Mouse (Mus musculus): Measurements from ENCODE around the gene Plxna4. TPM values are rescaled to one million over a fixed set of nuclear protein-coding genes. Genes with fewer than 3 reads are reported as not detected.
A peak's percentile ranks its signal among the peaks of the same experiment; 100 is the strongest.

Plxna4 gene
- total RNA-seq, 2 experiments from 2014 or later, result 56.3 to 61.4 TPM

DNA sequence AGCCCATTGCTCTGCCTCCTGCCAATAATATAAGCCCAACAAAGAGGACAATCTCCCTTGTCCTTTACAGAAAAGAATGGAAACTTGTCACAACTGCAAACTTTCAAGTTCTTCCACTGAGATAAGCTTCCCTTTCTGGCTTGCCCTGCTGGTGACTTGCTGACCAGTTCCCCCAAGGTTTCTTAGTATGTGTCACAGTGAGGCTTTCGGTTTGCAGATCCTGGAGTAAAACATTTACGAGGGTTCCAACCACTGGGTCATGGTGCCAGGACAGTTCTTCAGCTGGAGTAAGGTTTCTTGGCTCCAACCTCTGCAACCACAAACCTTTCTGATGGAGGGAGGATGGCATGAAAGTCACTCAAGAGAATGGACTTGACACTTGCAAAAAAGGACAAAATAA, 108.2 kb downstream of the Plxna4 start:
- no peak for DNase-seq (ENCODE audit: low spot score in 2 of 2)

DNA sequence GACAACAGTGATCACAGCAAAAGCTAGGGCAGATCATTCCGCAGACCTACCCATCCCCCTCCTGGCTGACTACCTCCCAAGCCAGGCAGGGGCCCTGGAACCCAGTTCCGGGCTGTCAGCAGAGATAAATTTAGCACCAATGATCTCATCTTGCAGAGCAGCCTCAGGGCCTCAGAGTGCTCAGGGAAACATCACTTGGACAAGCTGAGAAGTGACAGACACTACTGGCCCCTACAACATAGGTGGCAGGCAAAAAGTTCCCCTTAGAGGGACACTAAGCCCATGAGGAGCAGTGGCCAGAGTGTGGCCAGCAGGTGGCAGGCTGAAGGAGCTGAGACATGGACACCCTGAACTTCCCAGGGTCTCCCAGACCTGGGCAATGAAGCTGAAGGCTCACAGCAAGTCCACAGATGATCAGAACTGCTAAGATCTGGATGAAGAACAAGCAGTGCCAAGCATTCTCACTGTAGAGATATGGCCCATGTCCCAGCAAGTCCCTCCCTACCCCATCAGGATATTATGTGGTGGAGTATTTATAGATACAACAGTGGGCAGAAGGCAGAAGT, 108.7 kb downstream of the Plxna4 start:
- DNase-seq (ENCODE audit: low spot score in 2 of 2), result peak; percentile 36 to 56

DNA sequence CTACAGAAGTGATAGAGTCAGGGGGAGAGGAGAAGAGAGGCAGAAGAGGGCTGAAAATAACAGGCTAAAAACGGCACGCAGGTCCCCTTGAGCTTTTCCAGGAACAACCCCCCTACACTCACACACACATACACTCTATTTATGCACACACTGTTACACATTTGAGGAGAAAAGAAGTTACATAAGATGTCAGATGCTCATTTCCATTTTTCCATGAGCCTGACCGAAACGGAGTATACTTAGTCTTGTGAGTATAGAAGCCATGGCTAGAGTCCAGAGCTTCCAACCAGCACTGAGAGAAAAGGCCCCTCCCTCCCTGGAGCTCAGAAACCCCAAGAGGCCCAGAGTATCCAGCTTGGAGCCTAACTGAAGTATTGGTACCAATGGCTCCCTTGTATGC, 112.0 kb downstream of the Plxna4 start:
- DNase-seq (ENCODE audit: low spot score in 2 of 2), result peak; percentile 57 to 58

DNA sequence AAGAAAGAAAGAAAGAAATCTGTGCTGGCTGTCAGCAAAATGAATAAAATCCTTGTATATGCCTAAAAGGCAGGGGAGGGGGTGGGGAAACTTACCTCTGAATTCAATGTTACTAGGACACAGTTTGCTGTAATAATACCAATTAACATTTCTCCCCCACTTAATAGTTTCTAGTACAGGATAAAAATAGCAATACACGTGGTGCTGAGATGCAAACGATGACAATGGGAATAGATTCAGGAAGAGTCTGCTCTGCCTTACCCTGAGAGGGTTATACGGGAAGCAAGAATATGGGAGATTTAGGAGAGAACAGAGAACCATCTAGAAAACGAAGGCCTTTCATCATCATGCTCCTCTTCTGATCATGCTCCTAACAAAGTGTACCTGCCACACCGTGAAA, 115.9 kb downstream of the Plxna4 start:
- no peak for DNase-seq (ENCODE audit: low spot score in 2 of 2)

- DNase-seq (ENCODE audit: low spot score in 2 of 2), result peak; percentile 52 to 66
Observed at GRCm38 (mm10) chr6:32471639-32472038, 116.4 kb downstream of the Plxna4 start.

DNA sequence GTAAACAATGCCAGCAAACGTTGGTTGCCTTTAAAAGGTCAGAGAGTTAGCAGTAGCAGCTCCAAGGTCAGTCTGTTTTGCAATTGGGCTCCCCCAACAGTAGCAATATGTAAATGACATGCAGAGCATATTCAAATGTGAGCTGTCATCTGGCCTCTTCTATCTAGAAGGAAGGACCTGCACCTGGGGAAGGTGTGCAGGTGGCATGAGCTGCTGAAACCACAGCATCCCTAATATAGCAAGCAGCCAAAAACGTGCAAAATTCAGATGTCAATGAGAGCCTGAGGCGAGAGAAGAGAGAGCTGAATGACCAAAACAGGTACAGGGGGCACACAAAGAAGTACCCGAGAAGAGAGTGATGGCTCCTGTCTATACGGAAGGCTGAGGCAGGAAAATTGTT, 118.8 kb downstream of the Plxna4 start:
- DNase-seq (ENCODE audit: low spot score in 2 of 2), result no peak

GRCm38 (mm10) chr6:32465129-32465528, 122.9 kb downstream of the Plxna4 start:
- DNase-seq (ENCODE audit: low spot score in 2 of 2), result no peak

GRCm38 (mm10) chr6:32464637-32465036, 123.4 kb downstream of the Plxna4 start:
- DNase-seq (ENCODE audit: low spot score in 2 of 2), result no peak

DNA sequence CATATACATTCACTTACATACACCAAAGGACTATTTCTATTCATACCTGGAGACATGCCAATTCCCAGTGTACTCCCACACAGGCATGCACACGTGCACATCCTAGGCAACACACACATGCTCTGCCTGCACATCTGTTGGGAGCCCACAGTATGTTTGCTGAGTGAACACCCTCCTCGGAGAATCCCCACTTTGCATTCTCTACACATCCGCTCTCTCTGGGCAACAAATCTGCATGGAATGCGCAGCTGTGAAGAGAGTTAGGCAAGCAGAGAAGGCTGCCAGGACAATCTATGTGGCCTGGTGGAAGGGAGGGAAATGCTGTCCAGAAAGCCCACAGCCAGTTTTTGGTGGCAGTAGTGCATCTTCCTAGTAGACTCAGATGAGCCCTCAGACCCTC, 123.9 kb downstream of the Plxna4 start:
- no peak for DNase-seq (ENCODE audit: low spot score in 2 of 2)

DNA sequence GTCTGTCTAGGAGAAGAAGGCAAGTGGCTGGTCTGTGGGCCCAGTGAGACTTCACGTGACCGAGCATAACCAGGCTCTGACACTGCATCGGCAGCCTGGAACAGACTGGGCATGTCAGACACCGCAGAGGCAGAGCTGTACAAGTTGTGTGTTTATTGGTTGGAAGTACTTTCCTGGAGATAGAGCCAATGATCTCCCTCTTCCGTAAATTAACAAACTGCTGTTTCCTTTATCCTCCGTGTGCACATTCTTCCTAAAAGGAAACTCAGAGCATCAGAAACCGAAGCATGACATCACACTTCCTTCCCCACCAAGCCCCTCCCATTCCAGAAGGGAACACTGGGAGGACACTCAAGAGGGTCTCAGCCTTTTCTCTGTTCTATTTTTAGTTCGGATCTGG, 127.6 kb downstream of the Plxna4 start:
- no peak for DNase-seq (ENCODE audit: low spot score in 2 of 2)

- DNase-seq (ENCODE audit: low spot score in 2 of 2), result no peak
Observed at GRCm38 (mm10) chr6:32456641-32457040, 131.4 kb downstream of the Plxna4 start.

DNA sequence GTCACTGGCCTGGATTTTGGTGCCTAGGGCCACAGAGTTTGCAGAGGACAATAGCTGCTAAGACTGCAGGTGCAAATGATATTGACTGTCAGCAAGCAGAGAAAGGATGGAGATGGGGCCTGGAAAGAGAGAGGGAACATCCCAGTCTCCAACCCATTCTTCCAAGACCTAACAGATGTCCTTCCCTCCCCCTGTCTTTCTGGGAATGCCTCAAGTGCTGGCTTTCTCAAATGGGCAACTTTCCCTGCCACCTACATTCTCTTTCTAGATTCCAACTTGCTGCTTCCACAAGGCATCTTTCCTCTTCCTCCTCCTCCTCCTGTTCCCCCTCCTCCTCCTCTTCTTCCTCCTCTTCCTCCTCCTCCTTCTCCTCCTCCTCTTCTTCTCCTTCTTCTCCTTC, 136.1 kb downstream of the Plxna4 start:
- DNase-seq (ENCODE audit: low spot score in 2 of 2), result peak; percentile 46 to 49

DNA sequence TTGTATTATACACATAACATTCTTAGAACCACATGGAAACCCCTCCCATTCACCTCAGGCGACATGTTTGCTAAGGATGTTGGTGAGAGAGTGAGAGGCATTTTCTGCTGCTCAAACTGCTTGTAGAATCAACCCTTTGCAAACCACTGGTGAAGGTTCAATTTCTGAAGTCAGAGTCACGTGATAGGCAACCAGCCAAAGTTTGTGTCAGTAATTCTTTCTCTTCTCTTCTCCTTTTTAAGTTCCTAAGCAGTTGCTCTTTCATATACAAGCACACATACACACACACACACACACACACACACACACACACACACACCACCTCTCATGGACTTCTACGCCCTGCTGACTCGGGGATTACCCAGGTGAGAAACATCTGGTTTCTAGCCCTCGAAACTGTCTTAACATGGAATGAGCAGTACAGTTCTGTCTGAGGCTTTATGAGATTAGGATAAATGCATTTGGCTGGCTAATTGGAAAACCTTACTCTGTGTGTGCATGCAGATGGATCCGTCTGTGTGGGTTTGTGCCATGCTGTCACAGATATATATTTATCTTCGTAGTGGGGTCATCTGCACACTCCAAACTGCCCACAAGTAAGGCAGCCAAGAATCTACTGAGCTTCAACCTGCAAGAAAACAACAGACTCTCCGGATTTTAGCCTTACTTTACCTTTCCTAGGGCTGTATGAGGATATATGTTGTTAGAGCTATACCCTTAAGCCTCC, 138.6 kb downstream of the Plxna4 start:
- DNase-seq (ENCODE audit: low spot score in 2 of 2), result peak in 1 of 2 experiments; percentile 44

- DNase-seq (ENCODE audit: low spot score in 2 of 2), result no peak
Observed at GRCm38 (mm10) chr6:32448787-32449186, 139.2 kb downstream of the Plxna4 start.

GRCm38 (mm10) chr6:32446276-32446675, 141.7 kb downstream of the Plxna4 start:
- DNase-seq (ENCODE audit: low spot score in 2 of 2), result no peak

DNA sequence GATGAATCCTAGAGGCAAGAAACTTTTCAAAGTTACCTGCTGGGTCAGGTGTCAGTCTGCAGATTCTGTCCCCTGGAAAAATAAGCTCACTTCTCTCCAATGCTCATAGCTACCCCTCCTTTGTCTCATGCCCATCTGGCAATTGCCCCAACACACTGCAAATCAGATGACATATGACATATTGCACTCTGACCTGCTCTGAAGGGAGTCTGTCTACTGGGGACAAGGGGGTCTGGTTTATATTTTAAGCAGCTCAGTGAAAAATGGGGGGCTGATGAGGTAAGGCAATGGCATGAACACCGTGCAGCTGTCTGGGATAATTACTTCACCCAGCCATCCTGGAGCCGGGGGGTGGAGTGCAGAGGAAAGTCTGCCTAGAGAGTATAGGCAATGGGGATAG, 142.7 kb downstream of the Plxna4 start:
- no peak for DNase-seq (ENCODE audit: low spot score in 2 of 2)

GRCm38 (mm10) chr6:32444393-32444792, 143.6 kb downstream of the Plxna4 start:
- DNase-seq (ENCODE audit: low spot score in 2 of 2), result no peak

- DNase-seq (ENCODE audit: low spot score in 2 of 2), result no peak
Observed at GRCm38 (mm10) chr6:32443679-32444078, 144.3 kb downstream of the Plxna4 start.

GRCm38 (mm10) chr6:32439434-32439833, 148.6 kb downstream of the Plxna4 start:
- no peak for DNase-seq (ENCODE audit: low spot score in 2 of 2)

GRCm38 (mm10) chr6:32437219-32437618, 150.8 kb downstream of the Plxna4 start:
- DNase-seq (ENCODE audit: low spot score in 2 of 2), result peak in 1 of 2 experiments; percentile 19

GRCm38 (mm10) chr6:32423124-32423523, 164.9 kb downstream of the Plxna4 start:
- DNase-seq (ENCODE audit: low spot score in 2 of 2), result no peak

DNA sequence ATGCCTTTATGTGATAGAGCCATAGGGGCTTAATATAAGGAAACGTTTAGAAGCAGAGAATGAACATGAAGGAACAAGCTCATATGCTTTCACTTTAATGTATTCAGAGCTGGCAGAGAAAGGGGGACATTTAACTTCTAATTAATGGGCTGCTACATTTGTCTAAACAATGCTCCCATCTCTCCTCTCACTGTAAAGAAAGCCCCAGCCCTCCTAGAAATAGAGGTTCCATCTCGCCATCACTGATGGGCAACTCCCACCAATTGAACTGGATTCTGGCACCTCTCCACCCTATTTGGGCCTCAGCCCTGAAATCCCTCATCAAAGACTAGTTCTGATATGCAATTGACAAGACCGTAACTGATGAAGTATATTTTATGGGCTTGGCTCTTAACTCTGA, 167.4 kb downstream of the Plxna4 start:
- DNase-seq (ENCODE audit: low spot score in 2 of 2), result no peak

- no peak for DNase-seq (ENCODE audit: low spot score in 2 of 2)
Observed at GRCm38 (mm10) chr6:32417351-32417750, 170.6 kb downstream of the Plxna4 start.

Measured in left cerebral cortex, adult 18-20 months (tissue).